Mouse (Mus musculus): ENCODE data around the gene Ass1. TPM values are rescaled to one million over a fixed set of nuclear protein-coding genes. Genes with fewer than 3 reads are reported as not detected.
"Not testable (repeated sequence)": the region's sequence is repeated elsewhere in the genome, so short reads cannot be mapped to it uniquely, and the experiment has no call there.

The Ass1 gene
- total RNA-seq, 2 experiments from 2014 or later: 2.0 to 2.7 TPM

GRCm38 (mm10) chr2:31537054-31537453 is 67.0 kb downstream of the Ass1 start:
- DNase-seq: peak; percentile 79

- DNase-seq: no peak
These were observed 68.7 kb downstream of the Ass1 start for GRCm38 (mm10) chr2:31538745-31539144.

GRCm38 (mm10) chr2:31541581-31541980 is 71.6 kb downstream of the Ass1 start:
- DNase-seq: no peak

- DNase-seq: no peak
These were observed 77.7 kb downstream of the Ass1 start for GRCm38 (mm10) chr2:31547726-31548125.

GRCm38 (mm10) chr2:31550503-31550902 is 80.5 kb downstream of the Ass1 start:
- no peak for DNase-seq

- not testable (repeated sequence) for DNase-seq
These were observed 81.3 kb downstream of the Ass1 start for GRCm38 (mm10) chr2:31551351-31551750.

GRCm38 (mm10) chr2:31551971-31552370 is 82.0 kb downstream of the Ass1 start:
- DNase-seq: no peak

- DNase-seq: no peak
These were observed 84.6 kb downstream of the Ass1 start for GRCm38 (mm10) chr2:31554619-31555018.

Other genes starting within 250 kb of the Ass1 start
- gene Ncs1, start 224.4 kb upstream of the Ass1 start, total RNA-seq (2021): 1 to 10 TPM; 4.7 to 4.8 TPM
- gene Hmcn2, start 155.8 kb upstream of the Ass1 start, total RNA-seq (2021): 10 to 100 TPM; 33.0 to 38.1 TPM
- 1 to 10 TPM; 9.2 to 9.4 TPM for gene Fubp3, start 102.4 kb downstream of the Ass1 start, total RNA-seq (2021)
- gene Prdm12, start 169.8 kb downstream of the Ass1 start, total RNA-seq (2021): not detected
- gene Exosc2, start 200.5 kb downstream of the Ass1 start, total RNA-seq (2021): 1 to 10 TPM; 6.3 to 7.2 TPM
- gene Abl1, start 218.2 kb downstream of the Ass1 start, total RNA-seq (2021): 10 to 100 TPM; 21.9 to 25.2 TPM

All from gastrocnemius, postnatal 25 days (tissue).